ENCODE assay signal across 27 mouse cellular contexts in the genomic region with DNA sequence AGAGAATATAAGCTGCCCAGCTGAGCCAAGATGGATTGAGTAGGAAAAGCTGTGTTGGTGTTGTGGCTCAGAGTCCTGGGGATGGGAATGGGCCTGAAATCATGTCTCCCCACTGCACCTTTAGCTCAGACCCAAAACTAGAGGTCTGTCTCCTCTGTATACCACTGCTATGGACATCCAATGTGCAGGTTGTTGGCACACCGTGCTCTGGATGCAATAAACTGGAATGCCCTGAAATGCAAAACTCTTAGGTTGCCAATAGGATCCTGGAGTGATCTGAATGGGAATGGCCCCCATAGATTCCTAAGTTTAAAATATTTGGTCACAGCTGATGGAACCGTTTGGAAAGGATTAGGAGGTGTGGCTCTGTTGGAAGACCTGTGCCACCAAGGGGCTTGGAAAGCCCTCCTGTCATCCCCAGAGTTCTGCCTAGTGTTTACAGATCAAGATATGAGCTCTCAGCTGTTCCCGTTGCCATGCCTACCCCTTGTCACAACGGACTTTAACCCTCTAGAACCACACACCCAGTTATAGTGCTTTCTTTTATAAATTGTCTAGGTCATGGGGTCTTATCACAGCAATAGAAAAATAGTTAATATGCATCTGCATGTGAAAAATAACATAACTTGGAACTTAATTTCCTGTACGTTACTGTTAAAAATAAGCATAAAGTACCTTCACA.
DNase-seq lines count a peak whose midpoint lies in the region; ATAC-seq lines count a peak whose summit lies in the region.
"Had no signal": no experiment of that assay in that cellular context is flagged by ENCODE, and none has a peak within 500 bp of the region (broad histone marks: within the 10 kb centered on the region; RNA-seq: fewer than 3 reads in every experiment).

No protein-coding gene starts in this region.

- WGBS in intestine, embryonic 14.5 days, result 62% methylated on average over 5 of the region's 5 CpGs
- WGBS in intestine, embryonic 16.5 days, result 61% methylated on average over 5 of the region's 5 CpGs
- WGBS in large intestine, adult 2 months, result 32% methylated on average over 5 of the region's 5 CpGs

- H3K4me3 ChIP-seq in intestine, embryonic 14.5 days (ENCODE audit: low read depth, low read length), result no peak overlapping the region
- no peak overlapping the region for H3K4me3 ChIP-seq in intestine, embryonic 16.5 days (ENCODE audit: low read length)
- H3K4me3 ChIP-seq: embryonic facial prominence, embryonic 13.5 days; embryonic facial prominence, embryonic 15.5 days; erythroblast, embryonic 14.5 days; forebrain, embryonic 10.5 days; forebrain, embryonic 12.5 days had no signal

- no peak overlapping the region for H3K9ac ChIP-seq in intestine, embryonic 14.5 days (ENCODE audit: low read length)
- no peak overlapping the region for H3K9ac ChIP-seq in intestine, embryonic 16.5 days (ENCODE audit: low read depth, low read length)
- H3K9ac ChIP-seq: embryonic facial prominence, embryonic 13.5 days; embryonic facial prominence, embryonic 15.5 days; forebrain, embryonic 12.5 days had no signal

- no peaks in the 10 kb centered on the region for H3K4me1 ChIP-seq in intestine, embryonic 14.5 days (replicated peaks; ENCODE audit: control insufficient read depth, insufficient read depth, low read length)
- no peaks in the 10 kb centered on the region for H3K4me1 ChIP-seq in intestine, embryonic 16.5 days (ENCODE audit: control insufficient read depth, insufficient read depth, low read length)
- H3K4me1 ChIP-seq: embryonic facial prominence, embryonic 13.5 days; embryonic facial prominence, embryonic 15.5 days; forebrain, embryonic 10.5 days; forebrain, embryonic 12.5 days had no signal

- 0 out of 2 replicates have a peak, but pooled peaks have one; percentile 60 for ATAC-seq in intestine, embryonic 14.5 days (replicated peaks; ENCODE audit: low FRiP score, low TSS enrichment, low read depth)
- peak; percentile 91 for ATAC-seq in intestine, embryonic 16.5 days
- ATAC-seq: activated CD4-positive, CD25-positive, alpha-beta regulatory T cell, adult 4 months; CD4-positive, CD25-positive, alpha-beta regulatory T cell, adult 4 months; forebrain, embryonic 14.5 days; forebrain, embryonic 16.5 days; Patski had no signal

- H3K27ac ChIP-seq in intestine, embryonic 14.5 days (ENCODE audit: low read depth), result no peak overlapping the region
- no peak overlapping the region for H3K27ac ChIP-seq in intestine, embryonic 16.5 days (ENCODE audit: low read length)
- H3K27ac ChIP-seq: embryonic facial prominence, embryonic 13.5 days; embryonic facial prominence, embryonic 15.5 days; forebrain, embryonic 10.5 days; forebrain, embryonic 12.5 days had no signal

- H3K4me2 ChIP-seq in intestine, embryonic 14.5 days (ENCODE audit: low read length), result no peak overlapping the region
- H3K4me2 ChIP-seq in intestine, embryonic 16.5 days (ENCODE audit: low read depth, low read length), result no peak overlapping the region
- H3K4me2 ChIP-seq: embryonic facial prominence, embryonic 13.5 days; embryonic facial prominence, embryonic 15.5 days; forebrain, embryonic 12.5 days had no signal

- no peaks in the 10 kb centered on the region for H3K27me3 ChIP-seq in intestine, embryonic 14.5 days (replicated peaks; ENCODE audit: control insufficient read depth, insufficient read depth, low read length)
- no peaks in the 10 kb centered on the region for H3K27me3 ChIP-seq in intestine, embryonic 16.5 days (replicated peaks; ENCODE audit: control insufficient read depth, insufficient read depth, low read length)
- H3K27me3 ChIP-seq: CH12.LX; embryonic facial prominence, embryonic 13.5 days; embryonic facial prominence, embryonic 15.5 days; forebrain, embryonic 12.5 days; Patski had no signal

- no peak for DNase-seq in intestine, embryonic 14.5 days (ENCODE audit: low spot score)
- peak; percentile 32 for DNase-seq in large intestine, adult 2 months (ENCODE audit: low read depth, low spot score)
- DNase-seq in retina, embryonic 14.5 days (ENCODE audit: low spot score), result no peak
- no peak for DNase-seq in spleen, postnatal 10 days (ENCODE audit: low spot score in 2 of 2)
- DNase-seq: adrenal gland, adult 8-10 months; adrenal gland, postnatal 14 days; adrenal gland, postnatal 36 days; B cell, adult 2 months; cerebellum, adult 11-12 months; cerebellum, adult 2 months; cerebellum, adult 9-10 months; cerebellum, postnatal 10 days; cerebellum, postnatal 36 days; embryo, embryonic 11 days had no signal

- no peaks in the 10 kb centered on the region for H3K9me3 ChIP-seq in intestine, embryonic 14.5 days (ENCODE audit: control insufficient read depth, low read length)
- no peaks in the 10 kb centered on the region for H3K9me3 ChIP-seq in intestine, embryonic 16.5 days (ENCODE audit: control insufficient read depth, low read length)
- H3K9me3 ChIP-seq: embryonic facial prominence, embryonic 13.5 days; embryonic facial prominence, embryonic 15.5 days; forebrain, embryonic 10.5 days; forebrain, embryonic 12.5 days had no signal

- no peaks in the 10 kb centered on the region for H3K36me3 ChIP-seq in intestine, embryonic 14.5 days (ENCODE audit: control insufficient read depth, insufficient read depth, low read length)
- H3K36me3 ChIP-seq in intestine, embryonic 16.5 days (ENCODE audit: control insufficient read depth, insufficient read depth, low read length), result no peaks in the 10 kb centered on the region
- H3K36me3 ChIP-seq: embryonic facial prominence, embryonic 13.5 days; embryonic facial prominence, embryonic 15.5 days; forebrain, embryonic 10.5 days; forebrain, embryonic 12.5 days; G1E had no signal
